Comparison of ENCODE assay signal across 14 mouse cellular contexts in the genomic region with DNA sequence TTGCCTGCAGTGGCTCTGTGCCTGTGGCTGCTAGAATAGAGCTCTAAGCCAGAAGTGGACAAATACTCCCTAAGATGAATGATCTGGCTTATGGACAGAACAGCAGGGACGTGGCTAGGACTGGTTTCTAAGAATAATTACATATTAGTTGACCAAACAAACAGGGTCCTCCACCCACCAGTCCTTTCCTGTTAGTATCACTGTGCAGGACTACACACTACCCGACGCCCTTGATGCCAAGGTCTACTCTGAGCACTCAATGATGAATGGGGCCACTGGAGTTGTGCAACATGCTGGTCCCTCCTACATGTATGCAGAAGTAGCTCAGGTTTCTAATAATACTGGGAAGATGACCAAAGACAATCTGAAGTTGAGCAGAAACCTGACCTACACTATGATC.
DNase-seq lines count a peak whose midpoint lies in the region; TF ChIP-seq lines count a peak whose summit lies in the region.
"Had no signal": no experiment of that assay in that cellular context is flagged by ENCODE, and none has a peak within 500 bp of the region (broad histone marks: within the 10 kb centered on the region; RNA-seq: fewer than 3 reads in every experiment).

No protein-coding gene starts in this region.

- WGBS in lung, adult 2 months = 14% methylated on average over 3 of the region's 3 CpGs

- DNase-seq in gastrocnemius, postnatal 25 days = peak; percentile 15
- no peak for DNase-seq in gastrocnemius, postnatal 10 days
- DNase-seq in 3T3-L1 (ENCODE audit: low read depth, low spot score) = peak; percentile 64
- DNase-seq in adrenal gland, postnatal 14 days = peak; percentile 84
- DNase-seq in lung, adult 2 months = peak; percentile 42
- no peak for DNase-seq in cerebellum, adult 9-10 months
- no peak for DNase-seq in thymus, postnatal 10 days (ENCODE audit: low spot score in 2 of 2)
- no peak for DNase-seq in kidney, postnatal 36 days
- DNase-seq: B cell, adult 2 months; left cerebral cortex, postnatal 4 days; right cerebral cortex, postnatal 14 days; thymus, adult 18-20 months had no signal

- H3K4me3 ChIP-seq in lung, adult 2 months (replicated peaks; ENCODE audit: extremely low read depth, low read depth, low read length) = no peak overlapping the region
- H3K4me3 ChIP-seq: embryonic facial prominence, embryonic 15.5 days; heart, embryonic 15.5 days had no signal

- no peak for TF ChIP-seq POLR2A in lung, adult 2 months (IDR thresholded peaks at IDR 0.05; ENCODE audit: borderline replicate concordance, extremely low read depth, low read depth, low read length)

- peaks cover 16% of the 10 kb centered on the region for H3K4me1 ChIP-seq in lung, adult 2 months (ENCODE audit: control insufficient read depth, insufficient read depth, low read length)

- no peak for TF ChIP-seq CTCF in lung, adult 2 months (IDR thresholded peaks at IDR 0.05; ENCODE audit: insufficient read depth, low read length)

Comparison
In these comparisons a context has a peak if more than half of its experiments do, and no peak if none do; other contexts are left out.
1. DNase-seq: peak in gastrocnemius, postnatal 25 days (single experiment), 3T3-L1 (single experiment), adrenal gland, postnatal 14 days (single experiment) and lung, adult 2 months (single experiment); none in gastrocnemius, postnatal 10 days (single experiment), cerebellum, adult 9-10 months (single experiment), thymus, postnatal 10 days (0 of 2) and kidney, postnatal 36 days (0 of 2).